Mouse (Mus musculus): Measurements from ENCODE around the gene Col4a1.

DNA sequence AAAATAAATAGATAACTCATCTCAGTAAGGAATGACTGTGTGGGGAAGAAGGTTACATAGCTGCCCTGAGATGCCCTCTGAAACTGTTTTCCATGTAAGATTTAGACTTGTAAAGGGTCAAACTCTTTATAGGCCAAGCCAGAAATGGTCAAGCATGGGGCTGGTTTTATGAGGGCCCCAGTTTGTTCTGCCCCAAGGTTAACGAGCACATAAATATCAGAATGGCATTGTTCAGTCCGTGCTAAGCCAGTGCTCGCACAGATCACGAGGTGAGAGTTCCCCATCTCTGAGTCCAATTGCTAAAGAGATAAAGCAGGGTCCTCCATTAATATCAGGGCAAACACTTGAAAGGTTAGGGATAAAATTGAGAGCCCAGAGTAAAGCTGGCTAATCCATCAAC is 79.6 kb downstream of the Col4a1 start:
- TF ChIP-seq CTCF (IDR thresholded peaks at IDR 0.05; ENCODE audit: borderline replicate concordance, control insufficient read depth, extremely low read depth, insufficient read depth, low read length, poor library complexity) (no peak), POLR2A (IDR thresholded peaks at IDR 0.05; ENCODE audit: control insufficient read depth, extremely low read depth, insufficient read depth, low read length, poor library complexity) (no peak)

All from thymus, adult 2 months (tissue).